Mouse (Mus musculus) liver, embryonic 14.5 days (tissue): ENCODE measurements around the gene Chmp1a.
A peak's percentile ranks its signal among the peaks of the same experiment; 100 is the strongest.

ENCODE experiments used
- CTCF ChIP-seq: IDR thresholded peaks from 2 replicates; pipeline ENCODE4 v1.5.1; 2016; ENCODE audit warnings: antibody characterized with exemption, low read depth, control low read depth
- EP300 ChIP-seq: IDR thresholded peaks from 2 replicates; pipeline ENCODE4 v1.6.1; 2016; ENCODE audit warnings: antibody characterized with exemption, low read depth

DNA sequence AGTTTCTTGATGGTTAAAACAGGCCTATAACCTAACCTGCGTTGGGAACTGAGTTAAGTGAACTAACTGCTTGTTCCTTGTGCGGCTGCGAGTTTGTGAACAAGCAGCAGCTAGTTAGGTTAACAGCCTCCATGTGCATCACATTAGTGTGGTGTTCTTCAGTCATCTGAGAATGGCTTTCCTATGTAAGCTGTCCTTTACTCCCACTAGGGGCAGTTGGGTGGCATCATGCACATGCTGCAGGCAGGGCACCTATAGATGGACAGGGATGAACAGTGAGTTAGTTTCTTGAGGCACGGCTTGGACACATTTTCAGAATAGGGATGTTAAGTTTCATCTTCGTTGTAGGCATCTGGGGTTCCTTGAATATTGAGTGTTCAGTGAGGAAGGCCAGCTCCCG lies 42.6 kb upstream of the Chmp1a start:
- TF ChIP-seq CTCF (peak; percentile 32), EP300 (no peak)
